In the genomic region with DNA sequence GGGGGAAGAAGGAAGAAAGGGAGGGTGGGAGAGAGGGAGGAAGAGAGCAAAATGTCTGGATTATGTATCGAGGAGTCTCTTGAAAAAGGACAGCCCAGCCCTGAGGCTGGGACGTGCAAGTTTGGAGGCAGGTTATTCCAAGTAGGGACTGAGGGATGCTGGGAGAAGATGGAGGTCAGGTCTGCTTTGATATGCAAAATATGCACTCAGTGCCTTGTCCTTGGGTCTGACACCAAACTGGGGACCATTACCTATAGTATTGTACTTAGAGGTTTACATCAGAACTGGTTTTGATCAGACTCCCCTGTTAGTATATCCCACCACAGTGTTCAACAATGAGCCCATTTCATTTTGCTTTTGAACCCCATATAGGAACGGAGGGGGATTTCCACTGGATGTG, we compare ENCODE assay signal across 27 mouse cellular contexts.
"Had no signal": no experiment of that assay in that cellular context is flagged by ENCODE, and none has a peak within 500 bp of the region (broad histone marks: within the 10 kb centered on the region; RNA-seq: fewer than 3 reads in every experiment).

No protein-coding gene starts in this region.

- DNase-seq: gastrocnemius, postnatal 25 days; heart, adult 18-20 months; heart, postnatal 10 days; heart, postnatal 4 days; kidney, adult 2 months; kidney, adult 9 months; kidney, postnatal 14 days; kidney, postnatal 36 days; layer of hippocampus, adult 9-11 months; layer of hippocampus, postnatal 36 days; liver; liver, embryonic 13.5 days had no signal

- H3K27ac ChIP-seq: heart, embryonic 10.5 days; hindbrain, embryonic 10.5 days; hindbrain, embryonic 12.5 days; hindbrain, embryonic 14.5 days; intestine, embryonic 15.5 days; kidney, embryonic 15.5 days; kidney, postnatal 0 days; limb, embryonic 10.5 days; limb, embryonic 12.5 days; liver, embryonic 13.5 days; liver, embryonic 15.5 days had no signal

- H3K4me2 ChIP-seq: heart, embryonic 12.5 days; hindbrain, embryonic 12.5 days; hindbrain, embryonic 14.5 days; intestine, embryonic 15.5 days; kidney, embryonic 15.5 days; limb, embryonic 12.5 days; liver, embryonic 11.5 days; liver, embryonic 13.5 days; liver, embryonic 15.5 days had no signal

- H3K9ac ChIP-seq: heart, embryonic 12.5 days; hindbrain, embryonic 12.5 days; hindbrain, embryonic 14.5 days; intestine, embryonic 15.5 days; kidney, embryonic 15.5 days; limb, embryonic 12.5 days; liver, embryonic 13.5 days; liver, embryonic 15.5 days had no signal

- H3K27me3 ChIP-seq: heart, embryonic 12.5 days; hindbrain, embryonic 12.5 days; intestine, embryonic 15.5 days; kidney, embryonic 15.5 days; limb, embryonic 12.5 days; liver, embryonic 13.5 days; liver, embryonic 15.5 days had no signal

- H3K4me3 ChIP-seq: heart, embryonic 10.5 days; heart, embryonic 12.5 days; hindbrain, embryonic 10.5 days; hindbrain, embryonic 12.5 days; intestine, embryonic 15.5 days; kidney, embryonic 15.5 days; limb, embryonic 10.5 days; limb, embryonic 12.5 days; liver, embryonic 13.5 days; liver, embryonic 15.5 days had no signal

- ATAC-seq: hindbrain, embryonic 16.5 days; inflammation-experienced regulatory T-cells, adult 6 months; intestine, embryonic 15.5 days; intestine, postnatal 0 days had no signal

- H3K9me3 ChIP-seq: heart, embryonic 12.5 days; hindbrain, embryonic 10.5 days; hindbrain, embryonic 12.5 days; intestine, embryonic 15.5 days; kidney, embryonic 15.5 days; limb, embryonic 10.5 days; limb, embryonic 12.5 days; liver, embryonic 13.5 days; liver, embryonic 15.5 days had no signal

- H3K36me3 ChIP-seq: heart, embryonic 10.5 days; heart, embryonic 12.5 days; hindbrain, embryonic 10.5 days; hindbrain, embryonic 12.5 days; intestine, embryonic 15.5 days; limb, embryonic 10.5 days; limb, embryonic 12.5 days; liver, embryonic 13.5 days; liver, embryonic 15.5 days had no signal

- H3K4me1 ChIP-seq: hindbrain, embryonic 10.5 days; hindbrain, embryonic 12.5 days; limb, embryonic 10.5 days; liver, embryonic 13.5 days; liver, embryonic 15.5 days had no signal
